Mouse (Mus musculus) hindbrain, embryonic 16.5 days (tissue): ENCODE results near the gene Smarcd3. TPM values are rescaled to one million over a fixed set of nuclear protein-coding genes. Genes with fewer than 3 reads are reported as not detected.

ENCODE experiments used
- ATAC-seq: fragments of 200-750 bp; cut with Nextera tagmentation; 2 replicates; pipeline ENCODE4 v1.8.0; 2017; ENCODE audit warnings: moderate TSS enrichment, moderate library complexity
- H3K27ac ChIP-seq: fragments of 300-500 bp; sonication (generic); 2 replicates; pipeline ENCODE4 v1.5.1; 2014; ENCODE audit warnings: low read depth, mild to moderate bottlenecking, control low read depth, low read length, moderate library complexity
- H3K27me3 ChIP-seq: fragments of 300-500 bp; sonication (generic); replicated peaks from 2 replicates; pipeline ENCODE4 v1.6.1; 2014; ENCODE audit warnings: low read length; ENCODE audit not compliant: control insufficient read depth, insufficient read depth
- H3K36me3 ChIP-seq: fragments of 300-500 bp; sonication (generic); 2 replicates; pipeline ENCODE4 v1.6.1; 2014; ENCODE audit warnings: mild to moderate bottlenecking, low read length, moderate library complexity, mixed read lengths; ENCODE audit not compliant: control insufficient read depth, insufficient read depth
- H3K4me1 ChIP-seq: fragments of 300-500 bp; sonication (generic); 2 replicates; pipeline ENCODE4 v1.6.1; 2014; ENCODE audit warnings: low read depth, low read length; ENCODE audit not compliant: control insufficient read depth, insufficient read depth
- H3K4me2 ChIP-seq: fragments of 300-500 bp; sonication (generic); 2 replicates; pipeline ENCODE4 v1.6.1; 2014; ENCODE audit warnings: mild to moderate bottlenecking, low read length, control low read depth, moderate library complexity
- H3K4me3 ChIP-seq: fragments of 300-500 bp; sonication (generic); 2 replicates; pipeline ENCODE4 v1.5.1; 2014; ENCODE audit warnings: mild to moderate bottlenecking, low read length, control low read depth, moderate library complexity
- H3K9ac ChIP-seq: fragments of 300-500 bp; sonication (generic); 2 replicates; pipeline ENCODE4 v1.6.1; 2014; ENCODE audit warnings: low read depth, mild to moderate bottlenecking, control low read depth, low read length, moderate library complexity
- H3K9me3 ChIP-seq: fragments of 300-500 bp; sonication (generic); 2 replicates; pipeline ENCODE4 v1.6.1; 2014; ENCODE audit warnings: mild to moderate bottlenecking, low read length, moderate library complexity; ENCODE audit not compliant: control insufficient read depth
- WGBS: fragments of 180-500 bp; shearing (Covaris S2); extraction: QIAGEN DNeasy Blood & Tissue Kit; methylation state at CpG from one replicate; pipeline ENCODE4 v1.1.7; 2014; 5-methylcytosine and 5-hydroxymethylcytosine counted together
- polyA plus RNA-seq: library from polyadenylated mRNA; unstranded; fragments of >200 nt; fragmentation: Nextera tagmentation; extraction: Ambion mirVana; gene quantifications from 2 replicates; pipeline ENCODE4 v1.2.1, GENCODE M21; 2015

Gene Smarcd3
- polyA plus RNA-seq, 1 experiment from 2014 or later, result 133 TPM

GRCm38 (mm10) chr5:24595786-24596380 is 28.3 kb downstream of the Smarcd3 start:
- Histone ChIP-seq H3K9ac (peak overlapping the region; percentile 55), H3K36me3 (peaks cover 31% of the 10 kb centered on the region), H3K4me3 (no peak overlapping the region; the same call in 1 of the 2 replicates), H3K9me3 (no peaks in the 10 kb centered on the region), H3K4me2 (peak overlapping the region; percentile 50), H3K4me1 (peaks cover 51% of the 10 kb centered on the region), H3K27me3 (no peaks in the 10 kb centered on the region), H3K27ac (peak overlapping the region; percentile 88)
- no peak for ATAC-seq
- WGBS, result 46% methylated on average over 14 of the region's 14 CpGs

DNA sequence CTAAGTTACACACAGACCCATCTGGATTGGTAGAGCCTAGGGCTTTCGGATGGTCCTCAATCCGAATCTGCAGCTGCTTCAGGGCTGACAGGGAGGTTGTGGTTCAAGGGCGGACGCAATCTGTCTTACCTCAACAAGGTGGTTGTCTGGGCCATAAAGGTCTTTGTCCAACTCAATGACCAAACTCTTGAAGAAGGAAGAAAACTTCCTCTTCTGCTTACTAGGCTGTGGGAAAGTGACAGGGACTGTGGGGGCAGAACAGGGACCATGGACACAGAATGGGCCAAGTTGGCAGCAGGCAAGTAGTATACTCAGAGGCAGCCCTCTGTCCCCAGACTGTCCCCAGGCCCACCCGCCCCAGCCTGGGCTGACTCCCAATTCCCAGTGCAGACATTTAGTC is 28.9 kb downstream of the Smarcd3 start:
- H3K27ac ChIP-seq, result peak overlapping the region; percentile 65; the same call in 1 of the 2 replicates
- H3K9ac ChIP-seq, result no peak overlapping the region
- ATAC-seq, result no peak
- peaks cover 34% of the 10 kb centered on the region for H3K36me3 ChIP-seq
- WGBS, result 93% methylated on average over 5 of the region's 5 CpGs
- H3K4me1 ChIP-seq, result peaks cover 45% of the 10 kb centered on the region
- no peaks in the 10 kb centered on the region for H3K27me3 ChIP-seq
- no peak overlapping the region for H3K4me2 ChIP-seq
- H3K9me3 ChIP-seq, result no peaks in the 10 kb centered on the region
- no peak overlapping the region for H3K4me3 ChIP-seq

GRCm38 (mm10) chr5:24594346-24594745 is 29.9 kb downstream of the Smarcd3 start:
- Histone ChIP-seq H3K4me3 (no peak overlapping the region), H3K36me3 (peaks cover 35% of the 10 kb centered on the region), H3K9me3 (no peaks in the 10 kb centered on the region), H3K4me1 (peaks cover 40% of the 10 kb centered on the region), H3K27me3 (no peaks in the 10 kb centered on the region), H3K4me2 (no peak overlapping the region), H3K27ac (no peak overlapping the region), H3K9ac (no peak overlapping the region)
- ATAC-seq, result no peak
- WGBS, result 89% methylated on average over 5 of the region's 5 CpGs

DNA sequence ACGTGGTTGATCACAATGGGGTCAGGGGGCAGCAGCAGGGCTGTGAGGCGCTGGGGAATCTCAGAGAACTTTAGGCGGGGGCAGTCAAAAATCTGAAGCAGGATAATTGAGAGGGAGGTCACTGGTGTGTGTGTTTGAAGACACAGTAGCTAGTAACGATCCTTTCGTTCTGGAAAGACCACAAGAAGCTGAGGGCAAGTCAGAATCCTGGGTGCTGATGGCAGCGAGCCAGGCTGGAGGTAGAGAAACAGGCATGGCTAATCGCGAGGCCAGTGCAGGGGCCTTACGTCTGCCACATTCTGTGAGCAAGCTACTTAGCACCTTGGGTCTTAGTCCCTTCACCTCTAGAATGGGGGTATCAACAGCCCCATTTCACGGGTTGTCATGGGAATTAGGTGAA is 30.3 kb downstream of the Smarcd3 start:
- ATAC-seq, result no peak
- no peak overlapping the region for H3K4me2 ChIP-seq
- WGBS, result 76% methylated on average over 10 of the region's 10 CpGs
- H3K4me3 ChIP-seq, result no peak overlapping the region
- no peak overlapping the region for H3K9ac ChIP-seq
- no peak overlapping the region for H3K27ac ChIP-seq
- H3K36me3 ChIP-seq, result peaks cover 36% of the 10 kb centered on the region
- H3K4me1 ChIP-seq, result peaks cover 36% of the 10 kb centered on the region
- no peaks in the 10 kb centered on the region for H3K9me3 ChIP-seq
- no peaks in the 10 kb centered on the region for H3K27me3 ChIP-seq

DNA sequence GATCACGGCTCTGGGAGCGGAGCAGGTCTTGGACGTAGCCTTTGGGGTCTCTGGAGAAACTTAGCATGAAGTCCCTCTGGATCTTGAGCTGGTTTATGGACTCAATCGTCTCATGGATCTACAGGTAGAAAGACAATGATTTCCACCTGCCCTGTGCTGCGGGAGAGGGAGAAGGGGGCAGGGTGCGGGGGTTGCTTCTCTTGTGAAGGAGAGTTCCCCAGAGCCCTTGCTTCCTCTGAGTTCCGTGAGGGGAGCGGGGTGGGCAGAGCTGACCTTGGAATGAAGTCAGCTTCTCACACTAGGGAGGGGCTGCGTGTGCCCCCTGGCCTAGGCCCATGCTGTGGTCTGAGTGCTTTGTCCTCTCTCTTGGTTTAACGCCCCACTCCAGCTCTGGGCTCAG is 31.0 kb downstream of the Smarcd3 start:
- H3K9me3 ChIP-seq, result no peaks in the 10 kb centered on the region
- H3K27me3 ChIP-seq, result no peaks in the 10 kb centered on the region
- no peak overlapping the region for H3K9ac ChIP-seq
- H3K27ac ChIP-seq, result no peak overlapping the region
- no peak overlapping the region for H3K4me2 ChIP-seq
- H3K4me1 ChIP-seq, result peaks cover 36% of the 10 kb centered on the region
- H3K36me3 ChIP-seq, result peaks cover 36% of the 10 kb centered on the region
- no peak overlapping the region for H3K4me3 ChIP-seq
- no peak for ATAC-seq
- WGBS, result 68% methylated on average over 10 of the region's 10 CpGs

- Histone ChIP-seq H3K27me3 (no peaks in the 10 kb centered on the region), H3K36me3 (peaks cover 36% of the 10 kb centered on the region), H3K27ac (no peak overlapping the region), H3K9me3 (no peaks in the 10 kb centered on the region), H3K4me3 (no peak overlapping the region), H3K4me1 (peaks cover 37% of the 10 kb centered on the region), H3K9ac (peak overlapping the region; percentile 17; the same call in 1 of the 2 replicates), H3K4me2 (no peak overlapping the region)
- no peak for ATAC-seq
- WGBS, result 62% methylated on average over 21 of the region's 21 CpGs
Observed at GRCm38 (mm10) chr5:24592471-24593160, 31.6 kb downstream of the Smarcd3 start.

DNA sequence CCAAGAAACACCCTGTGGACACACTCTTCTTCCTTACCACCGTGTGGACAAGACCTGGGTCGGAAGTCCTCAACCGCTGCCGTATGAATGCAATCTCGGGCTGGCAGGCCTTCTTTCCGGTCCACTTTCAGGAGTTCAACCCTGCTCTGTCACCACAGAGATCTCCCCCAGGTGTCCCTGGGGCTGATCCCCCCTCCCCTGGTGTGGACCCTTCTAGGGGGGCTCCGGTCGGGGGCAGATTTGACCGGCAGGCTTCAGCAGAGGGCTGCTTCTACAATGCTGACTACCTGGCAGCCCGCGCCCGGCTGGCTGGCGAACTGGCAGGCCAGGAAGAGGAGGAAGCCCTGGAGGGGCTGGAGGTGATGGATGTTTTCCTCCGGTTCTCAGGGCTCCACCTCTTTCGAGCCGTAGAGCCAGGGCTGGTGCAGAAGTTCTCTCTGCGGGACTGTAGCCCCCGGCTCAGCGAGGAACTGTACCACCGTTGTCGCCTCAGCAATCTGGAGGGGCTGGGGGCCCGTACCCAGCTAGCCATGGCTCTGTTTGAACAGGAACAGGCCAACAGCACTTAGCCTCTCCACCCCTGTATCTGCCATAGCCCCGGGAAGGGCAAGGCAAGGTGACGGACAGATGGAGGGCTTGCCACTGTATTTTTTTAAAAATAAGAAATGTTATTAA is 32.3 kb downstream of the Smarcd3 start:
- ATAC-seq, result no peak

GRCm38 (mm10) chr5:24591268-24591721 is 32.9 kb downstream of the Smarcd3 start:
- no peak overlapping the region for H3K9ac ChIP-seq
- H3K4me3 ChIP-seq, result no peak overlapping the region
- H3K36me3 ChIP-seq, result peaks cover 36% of the 10 kb centered on the region
- H3K4me2 ChIP-seq, result no peak overlapping the region
- 28% methylated on average over 23 of the region's 23 CpGs for WGBS
- ATAC-seq, result no peak
- H3K4me1 ChIP-seq, result peaks cover 30% of the 10 kb centered on the region
- no peak overlapping the region for H3K27ac ChIP-seq
- H3K27me3 ChIP-seq, result no peaks in the 10 kb centered on the region
- no peaks in the 10 kb centered on the region for H3K9me3 ChIP-seq

More for the DNA sequence above, 32.3 kb downstream of the Smarcd3 start:
- Histone ChIP-seq H3K36me3 (peaks cover 36% of the 10 kb centered on the region), H3K4me1 (peaks cover 37% of the 10 kb centered on the region), H3K27ac (no peak overlapping the region), H3K9me3 (no peaks in the 10 kb centered on the region), H3K27me3 (no peaks in the 10 kb centered on the region), H3K4me3 (no peak overlapping the region), H3K9ac (no peak overlapping the region), H3K4me2 (no peak overlapping the region)
- WGBS, result 53% methylated on average over 24 of the region's 24 CpGs
